Mouse (Mus musculus) C2C12 (cell line): Measurements from ENCODE around the gene Cby1.

Experiments used
- CEBPB ChIP-seq: IDR thresholded peaks from one replicate; pipeline ENCODE4 v1.6.1; 2011; ENCODE audit warnings: low read depth, mild to moderate bottlenecking, control low read depth, moderate library complexity
- CTCF ChIP-seq: IDR thresholded peaks from one replicate; pipeline ENCODE4 v1.5.1; 2011; ENCODE audit not compliant: control insufficient read depth, insufficient read depth, insufficient read length
- FOSL1 ChIP-seq: IDR thresholded peaks from one replicate; pipeline ENCODE4 v1.8.0; 2011; ENCODE audit warnings: mild to moderate bottlenecking, low read length; ENCODE audit not compliant: poor library complexity, insufficient read depth, severe bottlenecking
- MAX ChIP-seq: IDR thresholded peaks from one replicate; pipeline ENCODE4 v1.6.1; 2011; ENCODE audit warnings: mild to moderate bottlenecking, control low read depth
- MYOD1 ChIP-seq: IDR thresholded peaks from one replicate; pipeline ENCODE4 v1.6.1; 2011; ENCODE audit warnings: low read depth; ENCODE audit not compliant: control insufficient read depth, insufficient read length
- MYOG ChIP-seq: IDR thresholded peaks from one replicate; pipeline ENCODE4 v1.6.1; 2011; ENCODE audit not compliant: control insufficient read depth, insufficient read length; ENCODE audit errors: extremely low read depth
- USF1 ChIP-seq: IDR thresholded peaks from one replicate; pipeline ENCODE4 v1.6.1; 2011; ENCODE audit warnings: low read depth, mild to moderate bottlenecking, control low read depth, moderate library complexity

GRCm38 (mm10) chr15:79691023-79691508 lies 32.1 kb downstream of the Cby1 start:
- TF ChIP-seq MYOD1 (no peak), CTCF (no peak), MAX (peak; percentile 75), USF1 (no peak), MYOG (no peak), CEBPB (no peak), FOSL1 (no peak)
